Mouse (Mus musculus): ENCODE measurements around the gene Calr4. TPM values are rescaled to one million over a fixed set of nuclear protein-coding genes. Genes with fewer than 3 reads are reported as not detected.

Gene Calr4
- polyA plus RNA-seq, 1 experiment from 2014 or later, result 0.66 TPM

DNA sequence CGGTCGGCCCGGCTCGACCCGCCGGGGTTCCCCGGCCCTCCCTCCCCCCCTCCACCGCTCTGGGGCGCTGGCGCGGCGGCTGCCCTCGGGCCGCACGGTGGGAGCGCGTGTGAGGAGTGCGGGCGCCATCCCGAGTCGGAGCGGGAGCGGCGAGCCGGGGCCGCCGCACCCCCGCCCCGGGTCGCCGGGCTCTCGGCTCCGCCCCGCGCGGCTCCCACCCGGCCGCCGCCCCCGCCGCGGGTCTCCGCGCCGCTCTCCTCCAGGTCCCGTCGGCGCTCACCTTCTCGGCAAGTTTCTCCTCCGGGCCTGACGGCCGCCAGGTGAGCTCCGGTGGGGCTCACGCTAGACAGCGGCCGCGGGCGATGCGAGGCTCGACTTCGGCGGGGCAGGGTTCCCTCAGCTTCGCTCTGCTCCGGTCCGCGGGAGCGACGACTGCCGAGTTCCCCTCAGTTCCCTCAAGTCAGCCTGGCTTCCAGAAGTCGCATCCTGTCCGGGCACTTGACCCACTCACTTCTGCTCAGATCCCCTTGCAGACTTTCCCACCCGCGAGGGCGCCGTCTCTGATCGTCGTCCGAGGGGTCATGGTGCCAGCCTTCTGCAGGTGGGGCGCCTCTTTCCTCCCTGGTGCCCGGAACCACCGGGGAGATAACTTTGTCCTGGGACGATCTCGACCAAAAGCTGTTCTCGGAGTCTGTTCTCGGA is 46.3 kb downstream of the Calr4 start:
- no peaks in the 10 kb centered on the region for H3K9me3 ChIP-seq (replicated peaks; ENCODE audit: control insufficient read depth, low read length)
- peak overlapping the region; percentile 75 for H3K9ac ChIP-seq (ENCODE audit: low read length)
- under 1% methylated on average over 40 of the region's 85 CpGs for WGBS
- H3K27me3 ChIP-seq (replicated peaks; ENCODE audit: control insufficient read depth, insufficient read depth, low read length), result no peaks in the 10 kb centered on the region
- ATAC-seq (peak; percentile 87), DNase-seq (ENCODE audit: low spot score) (peak; percentile 38)
- H3K4me3 ChIP-seq (ENCODE audit: low read depth, low read length), result peak overlapping the region; percentile 77
- no peaks in the 10 kb centered on the region for H3K4me1 ChIP-seq (ENCODE audit: control insufficient read depth, insufficient read depth, low read length)
- peak overlapping the region; percentile 72 for H3K4me2 ChIP-seq (ENCODE audit: low read length)
- no peaks in the 10 kb centered on the region for H3K36me3 ChIP-seq (ENCODE audit: control insufficient read depth, insufficient read depth, low read length)
- H3K27ac ChIP-seq (ENCODE audit: low read depth, low read length), result no peak overlapping the region

DNA sequence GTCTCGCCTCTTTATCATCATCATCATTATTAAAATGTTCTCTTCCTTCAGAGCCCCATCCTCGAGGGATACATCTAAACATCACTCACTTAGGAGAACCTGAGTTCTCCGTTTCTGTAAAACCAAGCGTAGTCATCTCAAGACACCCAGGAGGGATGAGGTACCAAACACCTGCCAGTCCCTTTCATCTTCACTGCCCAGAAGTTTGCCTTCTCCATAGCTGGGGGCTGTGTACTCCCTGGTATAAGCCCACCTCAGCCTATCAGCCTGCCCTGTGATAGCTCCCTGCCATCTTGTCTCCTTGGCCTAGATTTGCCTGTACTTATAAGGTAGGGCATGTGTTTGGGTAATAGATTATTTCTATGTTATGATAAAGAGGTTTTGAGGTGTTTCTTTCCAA is 46.9 kb downstream of the Calr4 start:
- H3K9me3 ChIP-seq (replicated peaks; ENCODE audit: control insufficient read depth, low read length), result no peaks in the 10 kb centered on the region
- no peak overlapping the region for H3K27ac ChIP-seq (ENCODE audit: low read depth, low read length)
- H3K4me1 ChIP-seq (ENCODE audit: control insufficient read depth, insufficient read depth, low read length), result no peaks in the 10 kb centered on the region
- no peaks in the 10 kb centered on the region for H3K27me3 ChIP-seq (replicated peaks; ENCODE audit: control insufficient read depth, insufficient read depth, low read length)
- no peak for DNase-seq (ENCODE audit: low spot score)
- peak overlapping the region; percentile 77 for H3K4me3 ChIP-seq (ENCODE audit: low read depth, low read length)
- H3K36me3 ChIP-seq (ENCODE audit: control insufficient read depth, insufficient read depth, low read length), result no peaks in the 10 kb centered on the region
- H3K9ac ChIP-seq (ENCODE audit: low read length), result peak overlapping the region; percentile 75
- no peak for ATAC-seq
- WGBS, result 7% methylated on average over 4 of the region's 4 CpGs
- peak overlapping the region; percentile 72 for H3K4me2 ChIP-seq (ENCODE audit: low read length)

DNA sequence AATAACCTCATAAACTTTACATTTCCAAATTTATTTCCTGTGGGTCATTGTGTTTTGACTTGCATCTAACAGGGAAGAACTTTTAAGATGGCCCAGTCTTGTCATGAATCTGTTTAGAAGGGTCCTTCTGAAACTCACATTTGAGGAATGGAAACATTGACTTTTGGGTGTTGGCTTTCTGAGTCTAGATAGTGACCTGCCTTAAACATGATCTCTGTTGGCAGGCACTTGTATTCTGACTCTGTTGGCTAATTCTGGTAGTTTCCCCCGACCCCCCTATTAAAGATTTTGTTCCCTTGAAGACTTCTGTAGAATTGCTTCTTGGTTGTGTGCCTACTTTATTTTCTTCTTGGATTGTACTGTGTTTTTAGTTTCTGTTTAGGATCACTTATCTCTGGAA is 47.7 kb downstream of the Calr4 start:
- no peak for DNase-seq (ENCODE audit: low spot score)
- H3K4me2 ChIP-seq (ENCODE audit: low read length), result peak overlapping the region; percentile 72
- no peak for ATAC-seq
- H3K4me1 ChIP-seq (ENCODE audit: control insufficient read depth, insufficient read depth, low read length), result no peaks in the 10 kb centered on the region
- no peak overlapping the region for H3K9ac ChIP-seq (ENCODE audit: low read length)
- 83% methylated on average over 1 of the region's 1 CpGs for WGBS
- no peaks in the 10 kb centered on the region for H3K27me3 ChIP-seq (replicated peaks; ENCODE audit: control insufficient read depth, insufficient read depth, low read length)
- H3K4me3 ChIP-seq (ENCODE audit: low read depth, low read length), result no peak overlapping the region
- no peak overlapping the region for H3K27ac ChIP-seq (ENCODE audit: low read depth, low read length)
- no peaks in the 10 kb centered on the region for H3K9me3 ChIP-seq (replicated peaks; ENCODE audit: control insufficient read depth, low read length)
- no peaks in the 10 kb centered on the region for H3K36me3 ChIP-seq (ENCODE audit: control insufficient read depth, insufficient read depth, low read length)

DNA sequence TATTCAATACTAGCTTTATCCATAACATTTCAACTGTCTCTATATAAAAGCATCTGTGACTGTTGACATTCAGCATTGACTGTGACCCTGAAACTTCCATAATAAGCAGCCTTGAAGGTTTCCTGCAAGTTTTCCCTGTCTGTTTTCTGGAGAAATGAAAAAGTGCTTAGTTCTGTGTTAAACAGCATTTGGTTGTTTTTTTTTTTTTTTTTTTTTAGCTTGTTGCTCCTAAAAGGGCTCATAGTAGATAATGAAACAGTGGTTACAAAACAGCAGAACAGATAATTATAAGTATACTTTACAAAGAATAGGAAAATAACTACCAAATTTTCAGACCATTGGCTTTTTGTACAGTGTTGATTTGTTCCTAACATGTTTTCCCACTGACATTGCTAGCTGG is 60.3 kb downstream of the Calr4 start:
- DNase-seq (ENCODE audit: low spot score) (no peak), ATAC-seq (no peak)
- H3K27me3 ChIP-seq (replicated peaks; ENCODE audit: control insufficient read depth, insufficient read depth, low read length), result no peaks in the 10 kb centered on the region
- H3K9me3 ChIP-seq (replicated peaks; ENCODE audit: control insufficient read depth, low read length), result no peaks in the 10 kb centered on the region
- no peak overlapping the region for H3K4me3 ChIP-seq (ENCODE audit: low read depth, low read length)
- no peak overlapping the region for H3K9ac ChIP-seq (ENCODE audit: low read length)
- H3K36me3 ChIP-seq (ENCODE audit: control insufficient read depth, insufficient read depth, low read length), result no peaks in the 10 kb centered on the region
- no peaks in the 10 kb centered on the region for H3K4me1 ChIP-seq (ENCODE audit: control insufficient read depth, insufficient read depth, low read length)
- no peak overlapping the region for H3K4me2 ChIP-seq (ENCODE audit: low read length)
- H3K27ac ChIP-seq (ENCODE audit: low read depth, low read length), result no peak overlapping the region

DNA sequence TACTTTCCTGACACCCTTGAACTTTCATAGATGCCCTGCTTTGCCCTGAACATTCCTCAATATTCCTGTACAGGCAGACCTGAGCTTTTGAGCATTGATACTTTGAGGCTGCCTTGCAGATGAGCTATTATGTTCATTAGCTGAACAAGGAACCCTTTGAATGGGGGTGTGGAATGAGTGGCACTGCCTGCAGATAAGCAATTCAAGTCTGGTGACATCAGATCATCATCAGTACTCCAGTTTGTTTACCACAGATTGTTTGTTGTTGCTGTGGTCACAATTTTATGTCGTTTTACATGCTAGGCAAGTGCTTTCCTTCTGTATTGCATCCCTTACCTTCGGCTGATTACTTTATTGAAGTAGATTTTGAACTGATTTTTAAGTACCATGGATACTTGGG is 62.2 kb downstream of the Calr4 start:
- Histone ChIP-seq H3K27me3 (replicated peaks; ENCODE audit: control insufficient read depth, insufficient read depth, low read length) (no peaks in the 10 kb centered on the region), H3K27ac (ENCODE audit: low read depth, low read length) (no peak overlapping the region), H3K9ac (ENCODE audit: low read length) (no peak overlapping the region), H3K36me3 (ENCODE audit: control insufficient read depth, insufficient read depth, low read length) (no peaks in the 10 kb centered on the region), H3K9me3 (replicated peaks; ENCODE audit: control insufficient read depth, low read length) (no peaks in the 10 kb centered on the region), H3K4me1 (ENCODE audit: control insufficient read depth, insufficient read depth, low read length) (no peaks in the 10 kb centered on the region), H3K4me2 (ENCODE audit: low read length) (no peak overlapping the region), H3K4me3 (ENCODE audit: low read depth, low read length) (no peak overlapping the region)
- no peak for DNase-seq (ENCODE audit: low spot score)
- ATAC-seq, result no peak
- WGBS, result 69% methylated on average over 2 of the region's 2 CpGs

DNA sequence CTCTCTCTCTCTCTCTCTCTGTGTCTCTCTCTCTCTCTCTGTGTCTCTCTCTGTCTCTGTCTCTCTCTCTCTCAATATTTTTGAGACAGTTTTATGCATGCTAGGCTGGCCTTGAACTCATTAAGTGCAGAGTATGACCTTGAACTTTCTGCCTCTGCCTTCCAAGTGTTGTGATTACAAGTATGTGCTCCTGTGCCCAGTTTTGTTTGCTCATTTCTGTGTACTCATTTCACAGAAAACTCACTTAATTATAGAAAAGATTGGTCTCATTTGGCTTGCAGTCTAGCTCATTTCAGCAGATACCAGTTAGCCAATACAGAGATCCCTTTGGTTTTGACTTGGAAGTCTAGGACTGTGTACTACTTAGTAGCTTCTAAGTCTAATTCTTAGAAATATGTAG is 64.9 kb downstream of the Calr4 start:
- Histone ChIP-seq H3K4me1 (ENCODE audit: control insufficient read depth, insufficient read depth, low read length) (no peaks in the 10 kb centered on the region), H3K27ac (ENCODE audit: low read depth, low read length) (no peak overlapping the region), H3K4me3 (ENCODE audit: low read depth, low read length) (no peak overlapping the region), H3K9ac (ENCODE audit: low read length) (no peak overlapping the region), H3K9me3 (replicated peaks; ENCODE audit: control insufficient read depth, low read length) (no peaks in the 10 kb centered on the region), H3K27me3 (replicated peaks; ENCODE audit: control insufficient read depth, insufficient read depth, low read length) (no peaks in the 10 kb centered on the region), H3K36me3 (ENCODE audit: control insufficient read depth, insufficient read depth, low read length) (no peaks in the 10 kb centered on the region), H3K4me2 (ENCODE audit: low read length) (no peak overlapping the region)
- ATAC-seq (no peak), DNase-seq (ENCODE audit: low spot score) (no peak)

Other genes starting within 250 kb of the Calr4 start
- gene Nrd1, start 233.8 kb upstream of the Calr4 start, polyA plus RNA-seq (2014; fragmentation: Nextera tagmentation; extraction: Ambion mirVana), result 45.6 and 49.8 TPM in 2 replicates
- gene Osbpl9, start 32.2 kb upstream of the Calr4 start, polyA plus RNA-seq (2014; fragmentation: Nextera tagmentation; extraction: Ambion mirVana), result 75.3 and 88.2 TPM in 2 replicates
- 45.2 and 46.7 TPM in 2 replicates for gene Eps15, start 45.8 kb downstream of the Calr4 start, polyA plus RNA-seq (2014; fragmentation: Nextera tagmentation; extraction: Ambion mirVana)
- 0.54 and 1.0 TPM in 2 replicates for gene Ttc39a, start 172.1 kb downstream of the Calr4 start, polyA plus RNA-seq (2014; fragmentation: Nextera tagmentation; extraction: Ambion mirVana)

All from forebrain, embryonic 14.5 days (tissue).